Mouse (Mus musculus): ENCODE results near the gene Olfr510. TPM values are rescaled to one million over a fixed set of nuclear protein-coding genes. Genes with fewer than 3 reads are reported as not detected.

Olfr510 gene
- polyA plus RNA-seq, 1 experiment = not detected

- no peak overlapping the region for H3K4me3 ChIP-seq (ENCODE audit: extremely low read depth, insufficient read depth, insufficient read length)
- no peak for DNase-seq (ENCODE audit: low read depth in 1 of 2, low spot score in 2 of 2)
- WGBS = 83% methylated on average over 4 of the region's 4 CpGs
- H3K27ac ChIP-seq (ENCODE audit: insufficient read depth, low read length) = no peak overlapping the region
- H3K4me1 ChIP-seq (ENCODE audit: control insufficient read depth, insufficient read depth, insufficient read length) = no peaks in the 10 kb centered on the region
- no peaks in the 10 kb centered on the region for H3K36me3 ChIP-seq (ENCODE audit: control insufficient read depth, insufficient read depth, low read length)
- no peaks in the 10 kb centered on the region for H3K27me3 ChIP-seq (ENCODE audit: control insufficient read depth, insufficient read depth, low read length)
- TF ChIP-seq CTCF (IDR thresholded peaks at IDR 0.05; ENCODE audit: extremely low read depth, insufficient read depth, insufficient read length, insufficient replicate concordance) = no peak
- no peak for TF ChIP-seq POLR2A (IDR thresholded peaks at IDR 0.05; ENCODE audit: low read depth, low read length)
Observed at GRCm38 (mm10) chr7:108678886-108679285, 12.7 kb downstream of the Olfr510 start.

GRCm38 (mm10) chr7:108713020-108713419 is 46.8 kb downstream of the Olfr510 start, which contains the start of gene Olfr512:
TSS of gene Olfr512 (plus strand) at chr7:108713320.
- H3K27me3 ChIP-seq (ENCODE audit: control insufficient read depth, insufficient read depth, low read length) = no peaks in the 10 kb centered on the region
- H3K36me3 ChIP-seq (ENCODE audit: control insufficient read depth, insufficient read depth, low read length) = no peaks in the 10 kb centered on the region
- no peaks in the 10 kb centered on the region for H3K4me1 ChIP-seq (ENCODE audit: control insufficient read depth, insufficient read depth, insufficient read length)
- no peak within 1 kb of the TSS for H3K27ac ChIP-seq (ENCODE audit: insufficient read depth, low read length)
- no peak for TF ChIP-seq CTCF (IDR thresholded peaks at IDR 0.05; ENCODE audit: extremely low read depth, insufficient read depth, insufficient read length, insufficient replicate concordance)
- TF ChIP-seq POLR2A (IDR thresholded peaks at IDR 0.05; ENCODE audit: low read depth, low read length) = no peak
- H3K4me3 ChIP-seq (ENCODE audit: extremely low read depth, insufficient read depth, insufficient read length) = no peak within 1 kb of the TSS
- no peak for DNase-seq (ENCODE audit: low read depth in 1 of 2, low spot score in 2 of 2)

Other genes starting within 250 kb of the Olfr510 start
- gene Olfr497, start 246.0 kb upstream of the Olfr510 start, polyA plus RNA-seq (2012; rRNA removed) = not detected in 2 replicates
- gene Olfr498, start 201.1 kb upstream of the Olfr510 start, polyA plus RNA-seq (2012; rRNA removed) = not detected in 2 replicates
- gene Olfr502, start 141.4 kb upstream of the Olfr510 start, polyA plus RNA-seq (2012; rRNA removed) = not detected in 2 replicates
- gene Olfr503, start 121.9 kb upstream of the Olfr510 start, polyA plus RNA-seq (2012; rRNA removed) = not detected in 2 replicates
- gene Olfr504, start 100.6 kb upstream of the Olfr510 start, polyA plus RNA-seq (2012; rRNA removed) = not detected in 2 replicates
- gene Olfr506, start 55.6 kb upstream of the Olfr510 start, polyA plus RNA-seq (2012; rRNA removed) = not detected in 2 replicates
- gene Olfr507, start 44.6 kb upstream of the Olfr510 start, polyA plus RNA-seq (2012; rRNA removed) = not detected in 2 replicates
- not detected in 2 replicates for gene Olfr508, start 36.4 kb upstream of the Olfr510 start, polyA plus RNA-seq (2012; rRNA removed)
- not detected in 2 replicates for gene Olfr509, start 14.5 kb upstream of the Olfr510 start, polyA plus RNA-seq (2012; rRNA removed)
- gene Olfr512, start 46.9 kb downstream of the Olfr510 start, polyA plus RNA-seq (2012; rRNA removed) = not detected in 2 replicates
- gene Olfr513, start 84.6 kb downstream of the Olfr510 start, polyA plus RNA-seq (2012; rRNA removed) = not detected in 2 replicates
- gene Olfr514, start 159.6 kb downstream of the Olfr510 start, polyA plus RNA-seq (2012; rRNA removed) = not detected in 2 replicates
- not detected in 2 replicates for gene Olfr516, start 184.1 kb downstream of the Olfr510 start, polyA plus RNA-seq (2012; rRNA removed)
- not detected in 2 replicates for gene Olfr517, start 206.0 kb downstream of the Olfr510 start, polyA plus RNA-seq (2012; rRNA removed)
- not detected in 2 replicates for gene Olfr518, start 218.6 kb downstream of the Olfr510 start, polyA plus RNA-seq (2012; rRNA removed)
- not detected in 2 replicates for gene Olfr519, start 228.0 kb downstream of the Olfr510 start, polyA plus RNA-seq (2012; rRNA removed)

Measured in spleen, adult 2 months (tissue).